Comparison of ENCODE assay signal across 13 mouse cellular contexts in genomic region chr7:81011576-81011975, GRCm38 (mm10).
"Had no signal": no experiment of that assay in that cellular context is flagged by ENCODE, and none has a peak within 500 bp of the region (broad histone marks: within the 10 kb centered on the region; RNA-seq: fewer than 3 reads in every experiment).

No protein-coding gene starts in this region.

- DNase-seq: gastrocnemius, postnatal 10 days; gastrocnemius, postnatal 25 days; heart, adult 18-20 months; heart, postnatal 10 days; heart, postnatal 4 days; kidney, adult 18-20 months; kidney, adult 8-10 months; kidney, postnatal 10 days; kidney, postnatal 25 days; kidney, postnatal 4 days; liver; liver, embryonic 13.5 days; liver, postnatal 0 days had no signal
